Mouse (Mus musculus): ENCODE measurements around the gene Fat1.

DNA sequence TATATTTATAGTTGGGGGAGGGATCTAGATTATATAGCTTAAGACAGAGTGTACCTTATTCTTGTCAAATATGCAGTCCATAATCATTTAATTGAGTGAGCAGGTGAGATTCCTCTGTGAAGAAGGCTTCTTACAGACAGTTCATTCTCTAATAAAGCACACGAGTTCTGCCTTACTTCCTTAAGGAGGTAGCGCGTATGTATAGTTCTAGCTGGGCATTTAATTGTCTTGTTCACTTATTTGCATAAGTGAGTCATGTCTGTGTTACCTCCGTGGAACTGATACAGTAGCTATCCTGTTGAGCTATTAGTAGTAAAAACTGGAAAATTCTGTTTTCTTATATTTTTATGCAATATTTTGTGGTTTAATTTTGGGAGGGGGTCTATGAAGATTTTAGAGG lies 40.4 kb downstream of the Fat1 start:
- TF ChIP-seq CTCF (IDR thresholded peaks at IDR 0.05; ENCODE audit: low read depth, low read length) (no peak), POLR2A (IDR thresholded peaks at IDR 0.05; ENCODE audit: insufficient read depth, low read length) (no peak), EP300 (IDR thresholded peaks at IDR 0.05; ENCODE audit: insufficient read depth, low read depth, low read length) (no peak)

All from ES-Bruce4 (cell line).